Mouse (Mus musculus): ENCODE data around the gene Bche. TPM values are rescaled to one million over a fixed set of nuclear protein-coding genes. Genes with fewer than 3 reads are reported as not detected.

Bche gene
- 20.5 TPM in 2 replicates for polyA plus RNA-seq (2015; fragmentation: Nextera tagmentation; extraction: Ambion mirVana)

- WGBS, result 6% methylated on average over 10 of the region's 10 CpGs
- peak within 1 kb of the TSS; percentile 74 for H3K9ac ChIP-seq (ENCODE audit: low read length)
- ATAC-seq (ENCODE audit: insufficient read depth, low FRiP score), result no peak
Measured at GRCm38 (mm10) chr3:73708410-73708714, at the start of gene Bche. TSS of gene Bche (minus strand) at chr3:73708415.

GRCm38 (mm10) chr3:73741998-73742397, 33.8 kb upstream of the Bche start:
- H3K36me3 ChIP-seq (ENCODE audit: control insufficient read depth, insufficient read depth, low read length), result no peaks in the 10 kb centered on the region
- H3K9me3 ChIP-seq (replicated peaks; ENCODE audit: control insufficient read depth, low read length), result no peaks in the 10 kb centered on the region
- H3K27ac ChIP-seq (ENCODE audit: low read length), result no peak overlapping the region
- no peak overlapping the region for H3K4me3 ChIP-seq (replicated peaks; ENCODE audit: low read length)
- H3K9ac ChIP-seq (ENCODE audit: low read length), result no peak overlapping the region
- H3K4me1 ChIP-seq (ENCODE audit: control insufficient read depth, insufficient read depth, low read length), result no peaks in the 10 kb centered on the region
- no peak for ATAC-seq (ENCODE audit: insufficient read depth, low FRiP score)
- no peaks in the 10 kb centered on the region for H3K27me3 ChIP-seq (ENCODE audit: control insufficient read depth, insufficient read depth, low read length)
- H3K4me2 ChIP-seq (ENCODE audit: low read depth, low read length), result no peak overlapping the region

More at GRCm38 (mm10) chr3:73708410-73708714, at the start of gene Bche:
- Histone ChIP-seq H3K9me3 (replicated peaks; ENCODE audit: control insufficient read depth, low read length) (no peaks in the 10 kb centered on the region), H3K27ac (ENCODE audit: low read length) (peak within 1 kb of the TSS; percentile 57), H3K27me3 (ENCODE audit: control insufficient read depth, insufficient read depth, low read length) (no peaks in the 10 kb centered on the region), H3K36me3 (ENCODE audit: control insufficient read depth, insufficient read depth, low read length) (no peaks in the 10 kb centered on the region), H3K4me3 (replicated peaks; ENCODE audit: low read length) (peak within 1 kb of the TSS; percentile 58), H3K4me2 (ENCODE audit: low read depth, low read length) (peak within 1 kb of the TSS; percentile 56), H3K4me1 (ENCODE audit: control insufficient read depth, insufficient read depth, low read length) (no peaks in the 10 kb centered on the region)

- H3K36me3 ChIP-seq (ENCODE audit: control insufficient read depth, insufficient read depth, low read length), result no peaks in the 10 kb centered on the region
- WGBS, result 42% methylated on average over 2 of the region's 2 CpGs
- H3K4me3 ChIP-seq (replicated peaks; ENCODE audit: low read length), result no peak overlapping the region
- no peaks in the 10 kb centered on the region for H3K27me3 ChIP-seq (ENCODE audit: control insufficient read depth, insufficient read depth, low read length)
- no peaks in the 10 kb centered on the region for H3K9me3 ChIP-seq (replicated peaks; ENCODE audit: control insufficient read depth, low read length)
- H3K27ac ChIP-seq (ENCODE audit: low read length), result no peak overlapping the region
- no peak for ATAC-seq (ENCODE audit: insufficient read depth, low FRiP score)
- no peak overlapping the region for H3K9ac ChIP-seq (ENCODE audit: low read length)
- H3K4me2 ChIP-seq (ENCODE audit: low read depth, low read length), result no peak overlapping the region
- no peaks in the 10 kb centered on the region for H3K4me1 ChIP-seq (ENCODE audit: control insufficient read depth, insufficient read depth, low read length)
Measured at GRCm38 (mm10) chr3:73731677-73732076, 23.5 kb upstream of the Bche start.

GRCm38 (mm10) chr3:73729511-73729910, 21.3 kb upstream of the Bche start:
- WGBS, result 67% methylated on average over 5 of the region's 5 CpGs
- Histone ChIP-seq H3K36me3 (ENCODE audit: control insufficient read depth, insufficient read depth, low read length) (no peaks in the 10 kb centered on the region), H3K9me3 (replicated peaks; ENCODE audit: control insufficient read depth, low read length) (no peaks in the 10 kb centered on the region), H3K4me2 (ENCODE audit: low read depth, low read length) (no peak overlapping the region), H3K9ac (ENCODE audit: low read length) (no peak overlapping the region), H3K4me1 (ENCODE audit: control insufficient read depth, insufficient read depth, low read length) (no peaks in the 10 kb centered on the region), H3K4me3 (replicated peaks; ENCODE audit: low read length) (no peak overlapping the region), H3K27ac (ENCODE audit: low read length) (no peak overlapping the region), H3K27me3 (ENCODE audit: control insufficient read depth, insufficient read depth, low read length) (no peaks in the 10 kb centered on the region)
- no peak for ATAC-seq (ENCODE audit: insufficient read depth, low FRiP score)

GRCm38 (mm10) chr3:73725711-73726110, 17.5 kb upstream of the Bche start:
- Histone ChIP-seq H3K4me3 (replicated peaks; ENCODE audit: low read length) (no peak overlapping the region), H3K4me1 (ENCODE audit: control insufficient read depth, insufficient read depth, low read length) (no peaks in the 10 kb centered on the region), H3K9ac (ENCODE audit: low read length) (no peak overlapping the region), H3K4me2 (ENCODE audit: low read depth, low read length) (no peak overlapping the region), H3K27me3 (ENCODE audit: control insufficient read depth, insufficient read depth, low read length) (no peaks in the 10 kb centered on the region), H3K27ac (ENCODE audit: low read length) (no peak overlapping the region), H3K36me3 (ENCODE audit: control insufficient read depth, insufficient read depth, low read length) (no peaks in the 10 kb centered on the region), H3K9me3 (replicated peaks; ENCODE audit: control insufficient read depth, low read length) (no peaks in the 10 kb centered on the region)
- no peak for ATAC-seq (ENCODE audit: insufficient read depth, low FRiP score)

- WGBS, result 76% methylated on average over 1 of the region's 1 CpGs
- no peaks in the 10 kb centered on the region for H3K36me3 ChIP-seq (ENCODE audit: control insufficient read depth, insufficient read depth, low read length)
- H3K9me3 ChIP-seq (replicated peaks; ENCODE audit: control insufficient read depth, low read length), result no peaks in the 10 kb centered on the region
- H3K27ac ChIP-seq (ENCODE audit: low read length), result no peak overlapping the region
- H3K4me1 ChIP-seq (ENCODE audit: control insufficient read depth, insufficient read depth, low read length), result no peaks in the 10 kb centered on the region
- no peak overlapping the region for H3K4me2 ChIP-seq (ENCODE audit: low read depth, low read length)
- no peak overlapping the region for H3K9ac ChIP-seq (ENCODE audit: low read length)
- H3K27me3 ChIP-seq (ENCODE audit: control insufficient read depth, insufficient read depth, low read length), result no peaks in the 10 kb centered on the region
- H3K4me3 ChIP-seq (replicated peaks; ENCODE audit: low read length), result no peak overlapping the region
- no peak for ATAC-seq (ENCODE audit: insufficient read depth, low FRiP score)
Measured at GRCm38 (mm10) chr3:73724869-73725268, 16.7 kb upstream of the Bche start.

- WGBS, result 86% methylated on average over 1 of the region's 1 CpGs
- Histone ChIP-seq H3K4me1 (ENCODE audit: control insufficient read depth, insufficient read depth, low read length) (no peaks in the 10 kb centered on the region), H3K9ac (ENCODE audit: low read length) (no peak overlapping the region), H3K4me2 (ENCODE audit: low read depth, low read length) (no peak overlapping the region), H3K36me3 (ENCODE audit: control insufficient read depth, insufficient read depth, low read length) (no peaks in the 10 kb centered on the region), H3K9me3 (replicated peaks; ENCODE audit: control insufficient read depth, low read length) (no peaks in the 10 kb centered on the region), H3K27me3 (ENCODE audit: control insufficient read depth, insufficient read depth, low read length) (no peaks in the 10 kb centered on the region), H3K27ac (ENCODE audit: low read length) (no peak overlapping the region), H3K4me3 (replicated peaks; ENCODE audit: low read length) (no peak overlapping the region)
- 0 out of 2 replicates have a peak, but pooled peaks have one; percentile 68 for ATAC-seq (ENCODE audit: insufficient read depth, low FRiP score)
Measured at GRCm38 (mm10) chr3:73717610-73718284, 9.5 kb upstream of the Bche start.

- Histone ChIP-seq H3K9ac (ENCODE audit: low read length) (no peak overlapping the region), H3K4me2 (ENCODE audit: low read depth, low read length) (no peak overlapping the region), H3K9me3 (replicated peaks; ENCODE audit: control insufficient read depth, low read length) (no peaks in the 10 kb centered on the region), H3K36me3 (ENCODE audit: control insufficient read depth, insufficient read depth, low read length) (no peaks in the 10 kb centered on the region), H3K27ac (ENCODE audit: low read length) (no peak overlapping the region), H3K4me3 (replicated peaks; ENCODE audit: low read length) (no peak overlapping the region), H3K4me1 (ENCODE audit: control insufficient read depth, insufficient read depth, low read length) (no peaks in the 10 kb centered on the region), H3K27me3 (ENCODE audit: control insufficient read depth, insufficient read depth, low read length) (no peaks in the 10 kb centered on the region)
- ATAC-seq (ENCODE audit: insufficient read depth, low FRiP score), result no peak
- WGBS, result 76% methylated on average over 8 of the region's 8 CpGs
Measured at GRCm38 (mm10) chr3:73709871-73710270, 1.7 kb upstream of the Bche start.

- H3K9me3 ChIP-seq (replicated peaks; ENCODE audit: control insufficient read depth, low read length), result no peaks in the 10 kb centered on the region
- peak overlapping the region; percentile 57 for H3K27ac ChIP-seq (ENCODE audit: low read length)
- H3K27me3 ChIP-seq (ENCODE audit: control insufficient read depth, insufficient read depth, low read length), result no peaks in the 10 kb centered on the region
- peak; percentile 92 for ATAC-seq (ENCODE audit: insufficient read depth, low FRiP score)
- H3K9ac ChIP-seq (ENCODE audit: low read length), result peak overlapping the region; percentile 74
- H3K36me3 ChIP-seq (ENCODE audit: control insufficient read depth, insufficient read depth, low read length), result no peaks in the 10 kb centered on the region
- H3K4me1 ChIP-seq (ENCODE audit: control insufficient read depth, insufficient read depth, low read length), result no peaks in the 10 kb centered on the region
- 19% methylated on average over 20 of the region's 20 CpGs for WGBS
- H3K4me3 ChIP-seq (replicated peaks; ENCODE audit: low read length), result peak overlapping the region; percentile 58
- peak overlapping the region; percentile 56 for H3K4me2 ChIP-seq (ENCODE audit: low read depth, low read length)
Measured at GRCm38 (mm10) chr3:73707461-73708409, 480 bp downstream of the Bche start.

All from stomach, embryonic 16.5 days (tissue).